Mouse (Mus musculus) hindbrain, embryonic 15.5 days (tissue): ENCODE results near the gene Rpl36. TPM values are rescaled to one million over a fixed set of nuclear protein-coding genes. Genes with fewer than 3 reads are reported as not detected.

Experiments used
- ATAC-seq: fragments of 200-750 bp; cut with Nextera tagmentation; 2 replicates; pipeline ENCODE4 v1.8.0; 2017; ENCODE audit warnings: low read depth, moderate number of reproducible peaks, moderate TSS enrichment; ENCODE audit not compliant: low FRiP score
- H3K27ac ChIP-seq: fragments of 300-500 bp; sonication (generic); replicated peaks from 2 replicates; pipeline ENCODE4 v1.5.1; 2015; ENCODE audit warnings: mild to moderate bottlenecking, inconsistent platforms
- H3K27me3 ChIP-seq: fragments of 300-500 bp; sonication (generic); 2 replicates; pipeline ENCODE4 v1.6.1; 2015; ENCODE audit warnings: control low read depth, inconsistent platforms
- H3K36me3 ChIP-seq: fragments of 300-500 bp; sonication (generic); 2 replicates; pipeline ENCODE4 v1.6.1; 2015; ENCODE audit warnings: control low read depth, inconsistent platforms
- H3K4me1 ChIP-seq: fragments of 300-500 bp; sonication (generic); replicated peaks from 2 replicates; pipeline ENCODE4 v1.6.1; 2015; ENCODE audit warnings: control low read depth, inconsistent platforms
- H3K4me2 ChIP-seq: fragments of 300-500 bp; sonication (generic); 2 replicates; pipeline ENCODE4 v1.6.1; 2015; ENCODE audit warnings: moderate library complexity, mild to moderate bottlenecking, inconsistent platforms
- H3K4me3 ChIP-seq: fragments of 300-500 bp; sonication (generic); 2 replicates; pipeline ENCODE4 v1.5.1; 2015; ENCODE audit warnings: mild to moderate bottlenecking, inconsistent platforms
- H3K9ac ChIP-seq: fragments of 300-500 bp; sonication (generic); 2 replicates; pipeline ENCODE4 v1.6.1; 2015; ENCODE audit warnings: inconsistent platforms
- H3K9me3 ChIP-seq: fragments of 300-500 bp; sonication (generic); 2 replicates; pipeline ENCODE4 v1.6.1; 2016; ENCODE audit warnings: control low read depth, inconsistent platforms
- WGBS: fragments of 180-500 bp; shearing (Covaris S2); methylation state at CpG from one replicate; pipeline ENCODE4 v1.1.7; 2015; 5-methylcytosine and 5-hydroxymethylcytosine counted together
- polyA plus RNA-seq: library from polyadenylated mRNA; unstranded; fragments of >200 nt; fragmentation: Nextera tagmentation; extraction: Ambion mirVana; gene quantifications from 2 replicates; pipeline ENCODE4 v1.2.1, GENCODE M21; 2015

Rpl36 gene
- polyA plus RNA-seq, 1 experiment from 2014 or later = 939 TPM

DNA sequence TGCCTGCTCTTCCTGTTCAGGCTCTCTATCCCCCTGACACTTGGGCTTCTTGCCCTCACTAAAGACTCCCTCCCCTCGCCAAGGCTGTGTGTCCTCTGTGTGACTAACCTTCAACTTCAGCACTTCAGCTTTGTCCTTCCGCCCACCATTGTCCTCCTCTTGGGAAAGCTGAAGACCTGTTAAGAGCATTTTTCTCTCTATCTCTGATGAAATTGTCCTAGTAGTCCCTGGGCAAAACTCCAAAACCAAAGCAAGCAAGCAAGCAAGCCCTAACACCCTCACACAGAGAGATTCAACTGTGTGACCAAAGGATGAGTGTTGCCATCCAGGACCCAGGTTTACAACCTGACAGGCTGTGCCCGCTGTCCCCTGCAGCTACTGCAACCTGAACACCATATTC is 50.4 kb downstream of the Rpl36 start:
- WGBS = 49% methylated on average over 3 of the region's 3 CpGs

More for the DNA sequence above, 50.4 kb downstream of the Rpl36 start:
- Histone ChIP-seq H3K27me3 (peaks cover 11% of the 10 kb centered on the region), H3K4me1 (peaks cover 5% of the 10 kb centered on the region), H3K9me3 (no peaks in the 10 kb centered on the region), H3K36me3 (no peaks in the 10 kb centered on the region), H3K27ac (no peak overlapping the region), H3K4me3 (no peak overlapping the region), H3K9ac (no peak overlapping the region), H3K4me2 (no peak overlapping the region)
- no peak for ATAC-seq

Other genes with a start within 250 kb of the Rpl36 start
- gene Ptprs, start 136.9 kb upstream of the Rpl36 start, polyA plus RNA-seq = 277 and 302 TPM in 2 replicates
- 0.17 TPM in 1 of 2 replicates, not detected in the other for gene Znrf4, start 101.0 kb upstream of the Rpl36 start, polyA plus RNA-seq
- gene Gm20219, start 59.0 kb upstream of the Rpl36 start, polyA plus RNA-seq = 0.46 and 1.3 TPM in 2 replicates
- 71.4 and 81.2 TPM in 2 replicates for gene Safb2, start 28.8 kb upstream of the Rpl36 start, polyA plus RNA-seq
- gene Safb, start 28.6 kb upstream of the Rpl36 start, polyA plus RNA-seq = 105 and 116 TPM in 2 replicates
- gene 2410015M20Rik, start 3.6 kb upstream of the Rpl36 start, polyA plus RNA-seq = 180 and 193 TPM in 2 replicates
- gene Lonp1, start 13.5 kb downstream of the Rpl36 start, polyA plus RNA-seq = 44.2 and 49.2 TPM in 2 replicates
- 1.2 and 1.7 TPM in 2 replicates for gene Catsperd, start 14.7 kb downstream of the Rpl36 start, polyA plus RNA-seq
- 103 and 107 TPM in 2 replicates for gene Ranbp3, start 59.9 kb downstream of the Rpl36 start, polyA plus RNA-seq
- 579 and 588 TPM in 2 replicates for gene Ndufa11, start 104.4 kb downstream of the Rpl36 start, polyA plus RNA-seq
- gene Vmac, start 104.6 kb downstream of the Rpl36 start, polyA plus RNA-seq = 15.2 and 16.7 TPM in 2 replicates
- gene Nrtn, start 144.1 kb downstream of the Rpl36 start, polyA plus RNA-seq = 2.5 and 2.6 TPM in 2 replicates
- gene Dus3l, start 151.3 kb downstream of the Rpl36 start, polyA plus RNA-seq = 89.7 and 96.9 TPM in 2 replicates
- gene Prr22, start 156.8 kb downstream of the Rpl36 start, polyA plus RNA-seq = 0.54 and 1.0 TPM in 2 replicates
- gene Rfx2, start 217.6 kb downstream of the Rpl36 start, polyA plus RNA-seq = 4.8 and 6.7 TPM in 2 replicates